Mouse (Mus musculus): ENCODE results near the gene Gm5622.
"Not testable (repeated sequence)": the region's sequence is repeated elsewhere in the genome, so short reads cannot be mapped to it uniquely, and the experiment has no call there.

Gm5622 gene

DNA sequence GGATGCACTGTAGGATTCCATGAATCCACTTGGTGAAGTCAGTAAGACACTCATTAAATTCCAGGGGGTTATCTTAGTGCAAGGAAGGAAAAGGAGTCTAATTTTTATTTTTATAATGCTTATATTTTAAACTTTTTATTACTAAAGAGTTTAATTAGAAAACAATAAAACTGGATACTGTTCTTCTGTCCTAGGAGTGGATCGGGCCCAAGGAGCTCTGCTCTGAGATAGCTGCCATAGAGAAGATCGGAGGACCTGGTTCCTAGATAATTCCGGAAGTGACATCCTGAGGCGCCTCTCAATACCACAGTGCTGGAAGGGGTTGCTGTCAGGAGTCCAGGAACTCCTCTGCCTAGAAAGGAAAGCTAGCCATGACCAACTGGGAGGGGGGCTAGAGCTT lies at the start of gene Gm5622:
Gene Gm5622, plus strand, starts transcription at position 301 of the 400 bp plus-strand sequence.
- no peak for DNase-seq

DNA sequence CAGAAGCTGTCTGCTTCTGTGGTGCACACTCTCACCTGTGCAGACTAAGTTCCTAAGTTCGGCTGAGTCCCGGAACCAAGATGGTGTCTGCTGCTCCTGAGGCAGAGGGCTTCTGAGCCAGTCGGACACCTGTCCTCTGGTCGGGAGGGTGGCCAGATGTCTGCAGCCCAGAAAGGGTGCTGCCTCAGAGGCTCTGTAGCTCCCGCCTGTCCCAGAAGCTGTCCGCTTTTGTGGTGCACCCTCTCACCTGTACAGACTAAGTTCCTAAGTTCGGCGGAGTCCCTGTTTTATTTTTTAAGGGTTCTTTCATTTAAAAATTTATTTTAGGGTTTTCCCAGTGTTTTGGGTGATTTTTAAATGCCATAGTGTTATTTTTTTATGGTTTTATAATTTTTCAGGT lies 45.2 kb upstream of the Gm5622 start:
- DNase-seq = no peak

DNA sequence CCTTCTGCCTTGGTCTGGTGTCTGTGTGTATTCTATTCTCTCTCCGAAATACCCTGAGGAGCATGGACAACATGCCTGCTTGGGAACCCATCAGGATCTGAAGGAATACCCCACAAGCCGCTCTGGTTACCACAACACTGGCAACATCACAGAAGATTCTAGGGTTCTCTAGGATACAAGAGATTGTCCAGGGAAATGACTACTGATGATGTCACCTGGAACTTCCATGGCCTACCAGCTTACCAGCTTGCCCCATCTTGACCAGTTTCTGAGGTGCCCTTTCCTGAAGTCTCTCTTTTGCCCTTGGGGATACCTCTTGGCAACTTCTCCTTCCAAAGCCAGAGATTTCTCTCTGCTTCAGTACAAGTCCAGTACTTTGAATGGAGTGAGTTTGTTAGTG lies 21.4 kb downstream of the Gm5622 start, which contains the start of gene Gm17175:
Gene Gm17175, minus strand, starts transcription at position 101 of the 400 bp plus-strand sequence.
- DNase-seq = not testable (repeated sequence)

DNA sequence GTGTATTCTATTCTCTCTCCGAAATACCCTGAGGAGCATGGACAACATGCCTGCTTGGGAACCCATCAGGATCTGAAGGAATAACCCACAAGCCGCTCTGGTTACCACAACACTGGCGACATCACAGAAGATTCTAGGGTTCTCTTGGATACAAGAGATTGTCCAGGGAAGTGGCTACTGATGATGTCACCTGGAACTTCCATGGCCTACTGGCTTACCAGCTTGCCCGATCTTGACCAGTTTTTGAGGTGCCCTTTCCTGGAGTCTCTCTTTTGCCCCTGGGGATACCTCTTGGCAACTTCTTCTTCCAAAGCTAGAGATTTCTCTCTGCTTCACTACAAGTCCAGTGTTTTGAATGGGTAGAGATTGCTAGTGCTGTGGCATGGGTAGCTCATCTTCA lies 39.4 kb downstream of the Gm5622 start, which contains the start of gene Gm17174:
Gene Gm17174, minus strand, starts transcription at position 101 of the 400 bp plus-strand sequence.
- DNase-seq = not testable (repeated sequence)

DNA sequence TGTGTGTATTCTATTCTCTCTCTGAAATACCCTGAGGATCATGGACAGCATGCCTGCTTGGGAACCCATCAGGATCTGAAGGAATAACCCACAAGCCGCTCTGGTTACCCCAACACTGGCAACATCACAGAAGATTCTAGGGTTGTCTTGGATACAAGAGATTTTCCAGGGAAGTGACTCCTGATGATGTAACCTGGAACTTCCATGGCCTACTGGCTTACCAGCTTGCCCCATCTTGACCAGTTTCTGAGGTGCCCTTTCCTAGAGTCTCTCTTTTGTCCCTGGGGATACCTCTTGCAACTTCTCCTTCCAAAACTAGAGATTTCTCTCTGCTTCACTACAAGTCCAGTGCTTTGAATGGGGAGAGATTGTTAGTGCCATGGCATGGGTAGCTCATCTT lies 58.6 kb downstream of the Gm5622 start, which contains the start of gene Gm17078:
Gene Gm17078, minus strand, starts transcription at position 101 of the 400 bp plus-strand sequence.
- DNase-seq = no peak

DNA sequence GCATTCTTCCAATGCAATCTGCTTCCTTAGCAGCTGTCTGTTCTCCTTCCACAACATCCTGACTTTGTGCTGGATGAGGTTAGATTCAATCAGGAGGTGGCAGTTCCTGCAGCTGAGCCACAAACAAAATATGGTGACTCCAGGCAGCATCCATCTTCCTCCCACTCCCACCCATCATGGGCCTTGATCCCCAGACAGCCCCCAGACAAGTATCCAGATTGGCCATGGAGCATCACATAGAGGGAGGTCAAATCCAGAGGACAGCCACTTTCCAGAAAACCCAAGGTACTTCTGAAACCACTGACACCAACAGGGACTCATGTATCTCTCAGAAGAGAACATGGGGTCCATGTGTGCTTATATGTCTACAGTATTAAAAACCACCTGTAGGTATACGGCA lies 79.8 kb downstream of the Gm5622 start:
- DNase-seq = peak; percentile 10

DNA sequence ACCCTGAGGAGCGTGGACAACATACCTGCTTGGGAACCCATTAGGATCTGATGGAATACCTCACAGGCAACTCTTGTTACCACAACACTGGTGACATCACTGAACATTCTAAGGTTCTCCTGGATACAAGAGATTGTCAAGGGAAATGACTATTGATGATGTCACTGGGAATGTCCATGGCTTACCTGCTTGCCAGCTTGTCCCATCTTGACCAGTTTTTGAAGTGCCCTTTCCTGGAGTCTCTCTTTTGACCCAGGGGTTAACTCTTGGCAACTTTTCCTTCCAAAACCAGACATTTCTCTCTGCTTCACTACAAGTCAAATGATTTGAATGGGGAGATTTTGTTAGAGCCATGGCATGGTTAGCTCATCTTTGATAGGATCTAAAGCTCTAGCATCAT lies 83.0 kb downstream of the Gm5622 start, which contains the start of gene Gm4181:
Gene Gm4181, minus strand, starts transcription at position 101 of the 400 bp plus-strand sequence.
- not testable (repeated sequence) for DNase-seq

DNA sequence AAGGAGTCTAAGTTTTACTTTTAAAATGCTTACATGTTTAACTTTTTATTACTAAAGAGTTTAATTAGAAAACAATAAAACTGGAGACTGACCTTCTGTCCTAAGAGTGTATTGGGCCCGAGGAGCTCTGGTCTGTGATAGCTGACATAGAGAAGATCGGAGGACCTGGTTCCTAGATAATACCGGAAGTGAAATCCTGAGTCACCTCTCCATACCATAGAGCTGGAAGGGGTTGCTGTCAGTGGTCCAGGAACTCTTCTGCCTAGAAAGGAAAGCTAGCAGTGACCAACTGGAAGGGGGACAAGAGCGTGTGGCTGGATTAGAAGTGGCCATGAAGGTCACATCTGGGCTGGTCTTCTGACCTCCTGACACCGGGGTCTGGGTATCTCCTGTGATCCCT lies 124.7 kb downstream of the Gm5622 start:
- DNase-seq = no peak

DNA sequence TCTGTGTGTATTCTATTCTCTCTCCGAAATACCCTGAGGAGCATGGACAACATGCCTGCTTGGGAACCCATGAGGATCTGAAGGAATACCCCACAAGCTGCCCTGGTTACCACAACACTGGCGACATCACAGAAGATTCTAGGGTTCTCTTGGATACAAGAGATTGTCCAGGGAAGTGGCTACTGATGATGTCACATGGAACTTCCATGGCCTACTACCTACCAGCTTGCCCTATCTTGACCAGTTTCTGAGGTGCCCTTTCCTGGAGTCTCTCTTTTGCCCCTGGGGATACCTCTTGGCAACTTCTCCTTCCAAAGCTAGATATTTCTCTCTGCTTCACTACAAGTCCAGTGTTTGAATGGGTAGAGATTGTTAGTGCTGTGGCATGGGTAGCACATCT lies 142.8 kb downstream of the Gm5622 start, which contains the start of gene Gm17079:
Gene Gm17079, minus strand, starts transcription at position 101 of the 400 bp plus-strand sequence.
- not testable (repeated sequence) for DNase-seq
